Mouse (Mus musculus) ES-Bruce4 (cell line): ENCODE results near the gene Olfr66. TPM values are rescaled to one million over a fixed set of nuclear protein-coding genes. Genes with fewer than 3 reads are reported as not detected.

ENCODE experiments used
- H3K27ac ChIP-seq: 2 replicates; pipeline ENCODE4 v1.5.1; 2012; ENCODE audit warnings: low read length, inconsistent platforms; ENCODE audit not compliant: insufficient read depth
- H3K27me3 ChIP-seq: 2 replicates; pipeline ENCODE4 v1.6.1; 2012; ENCODE audit warnings: mild to moderate bottlenecking, low read length, inconsistent platforms; ENCODE audit not compliant: control insufficient read depth, poor library complexity, insufficient read depth, severe bottlenecking
- H3K36me3 ChIP-seq: 2 replicates; pipeline ENCODE4 v1.6.1; 2012; ENCODE audit warnings: inconsistent platforms, mild to moderate bottlenecking, low read length, moderate library complexity; ENCODE audit not compliant: control insufficient read depth, poor library complexity, insufficient read depth, severe bottlenecking
- H3K4me1 ChIP-seq: one replicate; pipeline ENCODE4 v1.8.1; 2011; ENCODE audit warnings: low read length; ENCODE audit not compliant: control insufficient read depth, insufficient read depth
- H3K4me3 ChIP-seq: 2 replicates; pipeline ENCODE4 v1.5.1; 2011; ENCODE audit warnings: low read depth, mild to moderate bottlenecking, low read length
- H3K9ac ChIP-seq: 2 replicates; pipeline ENCODE4 v1.6.1; 2012; ENCODE audit warnings: low read depth, mild to moderate bottlenecking, inconsistent platforms; ENCODE audit not compliant: poor library complexity, severe bottlenecking
- H3K9me3 ChIP-seq: replicated peaks from 2 replicates; pipeline ENCODE4 v1.6.1; 2012; ENCODE audit warnings: mild to moderate bottlenecking, low read length, inconsistent platforms; ENCODE audit not compliant: control insufficient read depth, poor library complexity, insufficient read depth, severe bottlenecking
- CTCF ChIP-seq: IDR thresholded peaks from one replicate; pipeline ENCODE4 v1.8.1; 2011; ENCODE audit warnings: low read depth, low read length
- EP300 ChIP-seq: IDR thresholded peaks from 2 replicates; pipeline ENCODE4 v1.6.1; 2011; ENCODE audit warnings: low read depth, low read length; ENCODE audit not compliant: insufficient read depth
- POLR2A ChIP-seq: IDR thresholded peaks from one replicate; pipeline ENCODE4 v1.8.1; 2011; ENCODE audit warnings: low read length; ENCODE audit not compliant: insufficient read depth
- polyA plus RNA-seq: library from polyadenylated mRNA; stranded (reverse); fragments of >200 nt; gene quantifications from 2 replicates; pipeline ENCODE4 v1.2.4, GENCODE M21; 2011; ENCODE audit warnings: low read depth; ENCODE audit not compliant: missing spikeins, insufficient read depth, insufficient read length

The Olfr66 gene
- polyA plus RNA-seq, 1 experiment: not detected

- TF ChIP-seq POLR2A: no peak
- TF ChIP-seq EP300: no peak
- no peak for TF ChIP-seq CTCF
- H3K4me1 ChIP-seq: no peaks in the 10 kb centered on the region
- H3K27me3 ChIP-seq: no peaks in the 10 kb centered on the region
- H3K27ac ChIP-seq: no peak within 1 kb of the TSS
- no peak within 1 kb of the TSS for H3K4me3 ChIP-seq
- no peaks in the 10 kb centered on the region; the same call in 1 of the 2 replicates for H3K9me3 ChIP-seq
- H3K9ac ChIP-seq: no peak within 1 kb of the TSS
- H3K36me3 ChIP-seq: no peaks in the 10 kb centered on the region
These were observed 17.1 kb upstream of the Olfr66 start, which contains the start of gene Olfr65 for GRCm38 (mm10) chr7:103903187-103903586. Olfr65 (plus strand) TSS chr7:103903487.

- Histone ChIP-seq H3K9me3 (no peaks in the 10 kb centered on the region), H3K4me1 (no peaks in the 10 kb centered on the region), H3K36me3 (no peaks in the 10 kb centered on the region), H3K9ac (no peak within 1 kb of the TSS), H3K27ac (no peak within 1 kb of the TSS), H3K4me3 (no peak within 1 kb of the TSS), H3K27me3 (no peaks in the 10 kb centered on the region)
- no peak for TF ChIP-seq CTCF
- TF ChIP-seq EP300: no peak
- no peak for TF ChIP-seq POLR2A
These were observed 8.3 kb upstream of the Olfr66 start, which contains the start of gene Olfr64 for GRCm38 (mm10) chr7:103894385-103894784. Olfr64 (minus strand) TSS chr7:103894485.

DNA sequence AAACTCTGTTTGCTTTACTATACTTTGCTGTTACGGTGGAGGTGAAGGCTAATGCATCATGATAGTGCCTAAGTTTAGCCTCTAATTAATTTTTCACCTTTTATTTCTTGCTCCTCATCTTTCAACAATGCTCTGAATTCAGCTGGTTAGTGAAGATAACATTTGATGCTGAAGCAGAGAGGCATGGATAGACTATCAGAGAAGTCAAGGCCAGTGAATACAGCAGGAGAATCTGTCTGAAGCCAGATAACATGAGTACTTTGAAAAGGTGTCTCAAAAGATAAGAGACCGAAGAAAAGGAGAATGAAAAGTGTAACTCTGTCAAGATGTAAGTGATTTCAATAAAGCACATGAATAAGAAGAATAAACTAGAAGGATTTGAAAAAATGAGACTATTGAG is 9.0 kb downstream of the Olfr66 start:
- 0 out of 2 replicates have a peak, but pooled peaks cover 2% of the 10 kb centered on the region for H3K27me3 ChIP-seq
- H3K4me1 ChIP-seq: no peaks in the 10 kb centered on the region
- H3K27ac ChIP-seq: no peak overlapping the region
- no peak overlapping the region for H3K4me3 ChIP-seq
- H3K36me3 ChIP-seq: no peaks in the 10 kb centered on the region
- H3K9me3 ChIP-seq: no peaks in the 10 kb centered on the region
- H3K9ac ChIP-seq: no peak overlapping the region
- no peak for TF ChIP-seq EP300
- no peak for TF ChIP-seq POLR2A
- TF ChIP-seq CTCF: no peak

DNA sequence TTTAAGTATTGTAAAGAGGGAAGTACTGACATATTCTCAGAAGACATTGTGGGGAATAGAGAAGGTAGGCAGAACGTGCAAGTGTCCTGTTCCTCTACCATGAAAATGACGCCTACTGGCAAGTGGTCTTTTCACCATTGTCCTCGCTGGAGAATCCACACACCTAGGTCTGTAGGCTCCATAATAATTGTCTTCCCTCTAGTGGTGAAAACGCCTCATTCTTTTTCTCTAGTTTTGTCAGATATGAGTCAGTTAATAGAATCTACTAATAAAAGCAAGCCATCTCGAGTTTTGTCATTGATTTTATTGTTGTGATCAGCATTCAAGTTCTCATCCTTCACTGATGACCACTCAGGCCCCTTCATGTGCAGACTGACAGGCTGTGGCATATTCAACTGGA is 11.6 kb downstream of the Olfr66 start:
- H3K9ac ChIP-seq: no peak overlapping the region
- H3K27me3 ChIP-seq: no peaks in the 10 kb centered on the region
- H3K36me3 ChIP-seq: no peaks in the 10 kb centered on the region
- H3K27ac ChIP-seq: no peak overlapping the region
- TF ChIP-seq CTCF: no peak
- no peak for TF ChIP-seq POLR2A
- no peak for TF ChIP-seq EP300
- no peaks in the 10 kb centered on the region for H3K9me3 ChIP-seq
- H3K4me1 ChIP-seq: no peaks in the 10 kb centered on the region
- H3K4me3 ChIP-seq: no peak overlapping the region

GRCm38 (mm10) chr7:103873064-103873463 is 13.0 kb downstream of the Olfr66 start:
- H3K9ac ChIP-seq: no peak overlapping the region
- no peaks in the 10 kb centered on the region for H3K4me1 ChIP-seq
- H3K27ac ChIP-seq: no peak overlapping the region
- TF ChIP-seq EP300: no peak
- no peak for TF ChIP-seq POLR2A
- no peak for TF ChIP-seq CTCF
- H3K36me3 ChIP-seq: no peaks in the 10 kb centered on the region
- H3K4me3 ChIP-seq: no peak overlapping the region
- no peaks in the 10 kb centered on the region for H3K9me3 ChIP-seq
- no peaks in the 10 kb centered on the region for H3K27me3 ChIP-seq

DNA sequence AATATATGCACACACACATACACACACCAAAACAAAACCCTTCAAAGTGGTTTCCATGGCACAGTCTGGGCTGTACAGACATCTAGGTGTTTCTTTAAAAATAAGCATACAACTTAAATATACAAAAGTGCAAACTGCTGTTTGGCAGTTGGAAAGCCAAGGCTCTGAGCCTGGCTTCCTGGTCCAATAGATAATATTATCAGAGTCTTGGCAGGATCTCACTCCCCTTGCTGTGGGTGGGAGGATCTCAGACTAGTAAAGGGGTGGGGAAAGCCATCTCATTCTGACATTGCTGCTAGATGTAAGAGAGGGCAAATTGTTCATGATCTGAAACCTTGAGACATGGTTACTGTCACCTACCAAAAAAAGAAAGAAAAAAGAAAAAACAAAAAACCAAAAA is 15.4 kb downstream of the Olfr66 start:
- Histone ChIP-seq H3K36me3 (no peaks in the 10 kb centered on the region), H3K4me3 (no peak overlapping the region), H3K27ac (no peak overlapping the region), H3K9me3 (no peaks in the 10 kb centered on the region), H3K27me3 (no peaks in the 10 kb centered on the region), H3K9ac (no peak overlapping the region), H3K4me1 (no peaks in the 10 kb centered on the region)
- TF ChIP-seq POLR2A: no peak
- TF ChIP-seq EP300: no peak
- TF ChIP-seq CTCF: no peak
